Mouse (Mus musculus): ENCODE measurements around the gene Cd36.

Gene Cd36

DNA sequence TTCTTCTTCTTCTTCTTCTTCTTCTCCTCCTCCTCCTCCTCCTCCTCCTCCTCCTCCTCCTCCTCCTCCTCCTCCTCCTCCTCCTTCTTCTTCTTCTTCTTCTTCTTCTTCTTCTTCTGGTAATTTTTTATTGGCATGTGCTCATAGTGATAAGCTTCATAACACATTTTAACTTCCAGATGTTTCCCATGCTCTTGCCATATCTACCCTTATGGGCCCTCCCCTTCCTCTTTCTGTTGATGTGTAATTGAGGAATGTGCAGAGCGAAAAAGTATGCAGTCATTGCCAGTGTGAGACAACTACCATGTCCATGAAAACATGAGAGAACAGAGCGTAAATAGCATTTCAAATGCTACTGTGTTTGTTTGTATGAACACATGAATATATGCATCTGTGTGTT is 118.3 kb downstream of the Cd36 start:
- DNase-seq: no peak

DNA sequence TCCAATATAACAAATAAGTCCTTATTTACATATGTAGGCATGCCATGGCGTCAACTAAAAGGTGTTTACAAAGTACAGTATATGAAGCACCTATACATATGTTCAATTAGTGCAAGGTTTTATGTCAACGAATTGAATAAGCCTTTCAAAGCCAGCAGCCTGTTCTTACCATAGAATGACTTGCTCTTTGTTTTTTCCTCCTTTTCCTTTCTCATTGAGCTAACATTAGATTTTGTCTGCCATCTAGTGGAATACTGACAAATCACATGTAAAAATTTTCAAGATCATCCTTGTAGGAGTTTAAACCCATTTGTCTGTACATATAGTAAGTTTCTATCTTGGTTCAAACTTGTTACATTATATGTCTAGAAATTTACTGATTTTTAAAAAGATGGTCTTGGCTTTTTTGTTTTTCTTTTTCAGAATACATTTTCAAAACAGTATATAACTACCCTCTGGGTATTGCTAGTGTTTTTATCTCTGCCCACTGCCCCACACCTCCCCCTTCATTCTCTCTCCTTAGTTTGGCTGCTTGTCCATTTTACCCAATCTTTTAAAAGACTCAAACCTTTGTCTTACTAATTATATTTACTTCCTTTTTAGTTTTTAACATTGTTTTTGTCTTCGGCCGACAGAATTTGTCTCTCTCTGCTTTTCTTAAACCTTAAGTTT is 122.5 kb downstream of the Cd36 start:
- DNase-seq: no peak

DNA sequence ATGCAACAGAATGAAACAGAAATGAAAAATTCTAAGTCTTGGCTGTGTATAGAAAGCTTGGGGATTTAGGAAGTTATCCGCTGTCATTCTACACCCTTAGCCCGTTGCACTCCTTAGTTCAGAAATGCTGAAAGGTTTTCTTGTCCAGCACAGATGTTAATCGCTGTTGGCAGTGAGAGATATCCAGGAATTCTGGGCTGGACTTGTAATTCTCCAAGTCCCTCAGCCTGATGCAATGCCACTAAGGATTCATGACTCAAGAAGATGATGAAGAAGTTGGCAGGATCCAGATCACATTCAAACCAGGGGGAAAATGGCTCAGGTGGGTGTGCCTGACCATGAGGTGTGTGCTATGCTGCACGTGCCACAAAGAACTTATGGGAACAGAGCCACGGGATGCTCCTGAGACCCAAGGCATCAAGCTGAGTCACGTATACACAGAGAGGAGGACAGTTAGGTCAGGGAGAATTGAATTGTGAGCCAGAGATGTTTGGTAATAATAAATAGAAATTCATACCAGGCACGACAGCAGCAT is 135.1 kb downstream of the Cd36 start:
- DNase-seq: no peak

DNA sequence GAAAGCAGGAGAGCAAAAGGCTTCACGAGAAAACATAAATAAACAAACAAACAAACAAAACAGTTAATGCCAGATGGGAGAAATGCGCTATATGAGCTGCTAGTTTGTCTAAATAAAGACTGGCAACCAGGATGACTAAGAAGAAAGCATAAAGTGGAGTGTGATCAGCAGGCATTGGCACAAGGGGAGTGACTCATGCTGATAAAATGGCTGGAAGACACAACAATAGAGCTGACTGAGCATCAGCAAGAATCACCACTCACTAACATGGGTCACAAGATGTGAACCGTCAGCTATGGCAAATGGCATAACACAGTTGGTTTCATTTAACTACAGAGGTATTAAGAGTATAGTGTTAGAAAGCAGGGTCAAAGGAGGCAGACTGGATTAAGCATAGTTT is 140.3 kb downstream of the Cd36 start:
- no peak for DNase-seq

DNA sequence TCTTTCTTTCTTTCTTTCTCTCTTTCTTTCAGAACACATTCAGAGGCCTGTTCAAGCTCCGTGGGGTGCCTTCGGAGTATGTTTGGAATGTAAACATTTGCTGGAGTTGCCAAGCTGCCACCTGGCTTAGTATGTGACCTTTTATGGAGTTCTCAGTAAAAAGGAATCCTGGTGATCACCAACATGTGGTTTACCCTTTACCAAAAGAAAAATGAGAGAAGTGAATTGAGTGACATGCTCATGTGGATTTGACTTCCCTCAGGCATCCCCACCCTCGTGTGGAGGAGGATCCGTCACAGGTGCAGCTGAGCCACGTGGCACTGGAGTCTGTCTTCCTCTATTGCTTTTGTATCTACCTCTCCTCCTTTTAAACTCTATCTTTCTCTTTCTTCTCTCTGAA is 141.5 kb downstream of the Cd36 start:
- DNase-seq: no peak

DNA sequence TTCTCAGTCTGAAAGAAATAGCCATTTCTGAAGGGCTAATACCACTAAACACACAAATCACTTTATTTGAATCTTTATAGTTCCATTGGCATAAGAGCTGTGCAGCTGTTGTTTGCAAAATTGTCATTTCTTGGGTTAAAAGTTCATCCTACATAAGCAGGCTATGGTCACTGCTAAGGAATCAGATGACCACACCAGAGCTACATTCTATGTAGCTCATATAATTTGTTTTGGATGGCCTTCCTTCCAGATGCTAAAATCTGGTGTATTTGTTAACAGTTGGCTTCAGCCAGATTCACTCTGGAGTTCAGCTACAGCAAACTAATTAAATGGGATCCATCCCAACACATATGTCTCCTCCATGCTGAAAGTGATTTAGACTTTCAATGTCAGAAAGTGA is 142.1 kb downstream of the Cd36 start:
- DNase-seq: no peak

DNA sequence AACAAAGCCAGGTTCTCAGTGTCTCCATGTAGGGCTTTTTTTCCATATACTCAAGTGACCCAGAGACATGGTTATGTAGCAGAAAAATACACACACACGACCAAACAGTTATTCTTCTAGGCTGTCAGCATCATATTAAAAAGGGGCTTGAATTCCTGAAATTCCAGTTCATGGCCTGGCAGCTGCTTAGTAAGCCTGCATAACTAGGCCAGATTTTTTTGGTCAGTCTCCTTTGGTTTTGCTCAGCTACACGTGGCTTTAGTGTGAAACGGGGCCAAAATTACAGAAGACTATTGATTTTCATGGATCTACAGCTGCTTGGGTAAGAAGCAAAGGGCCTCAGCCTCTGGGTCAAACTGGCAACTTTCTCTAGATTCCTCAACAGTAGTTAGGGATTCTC is 148.8 kb downstream of the Cd36 start:
- no peak for DNase-seq

All from lung, postnatal 4 days (tissue).